Mouse (Mus musculus): Measurements from ENCODE around the gene Aldh3b2.

The Aldh3b2 gene

DNA sequence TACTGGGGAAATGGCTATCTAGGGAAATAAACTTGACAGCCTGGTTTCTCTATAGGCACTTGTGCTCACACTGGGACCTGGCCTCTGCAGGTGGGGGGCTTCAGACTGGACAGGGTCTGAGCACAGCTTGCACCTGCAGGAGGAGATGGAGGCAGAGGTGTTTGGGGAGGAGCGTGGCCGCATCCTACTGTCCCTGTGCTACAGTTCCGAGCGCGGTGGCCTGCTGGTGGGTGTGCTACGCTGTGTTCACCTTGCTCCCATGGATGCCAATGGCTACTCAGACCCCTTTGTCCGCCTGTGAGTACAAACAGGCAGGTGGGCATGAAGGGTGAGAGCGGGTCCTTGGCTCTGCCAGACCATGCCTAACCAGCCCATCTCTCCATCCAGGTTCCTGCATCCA, 33.8 kb downstream of the Aldh3b2 start:
- no peak for DNase-seq (ENCODE audit: low read depth in 1 of 2, low spot score in 2 of 2)

GRCm38 (mm10) chr19:4011086-4011485, 39.0 kb downstream of the Aldh3b2 start:
- no peak for DNase-seq (ENCODE audit: low read depth in 1 of 2, low spot score in 2 of 2)

DNA sequence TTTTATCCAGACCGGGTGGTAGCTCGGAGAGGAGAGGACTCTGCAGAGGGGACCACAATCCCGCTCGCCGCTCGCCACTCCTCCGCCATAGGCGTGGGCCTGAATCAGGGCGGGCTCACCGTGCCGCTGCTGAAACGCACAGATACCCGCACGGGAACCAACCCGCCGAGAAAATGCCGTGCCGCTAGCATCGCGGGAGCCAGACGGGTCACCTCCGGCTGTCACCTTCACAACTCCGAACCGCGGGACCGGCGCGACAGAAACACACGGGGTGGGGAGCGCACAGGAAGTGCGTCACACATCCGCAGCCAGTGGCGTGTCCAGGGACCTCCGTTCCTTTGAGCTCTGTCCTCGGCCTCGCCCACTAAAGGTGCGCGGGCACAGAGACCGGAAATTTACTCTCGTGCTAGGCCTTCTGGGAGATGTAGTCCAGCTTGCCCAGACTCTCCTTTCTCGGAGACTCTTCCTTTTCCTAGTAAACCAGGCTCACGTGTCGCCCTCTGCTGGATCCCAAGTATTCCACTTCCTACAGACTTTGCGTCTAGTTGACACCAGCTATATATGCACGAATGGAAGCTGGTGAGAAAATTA, 40.4 kb downstream of the Aldh3b2 start, which contains the start of gene Ndufv1:
Gene Ndufv1, minus strand, starts transcription at position 375 of the 591 bp plus-strand sequence.
- peak; percentile 87 to 92 for DNase-seq (ENCODE audit: low read depth in 1 of 2, low spot score in 2 of 2)

DNA sequence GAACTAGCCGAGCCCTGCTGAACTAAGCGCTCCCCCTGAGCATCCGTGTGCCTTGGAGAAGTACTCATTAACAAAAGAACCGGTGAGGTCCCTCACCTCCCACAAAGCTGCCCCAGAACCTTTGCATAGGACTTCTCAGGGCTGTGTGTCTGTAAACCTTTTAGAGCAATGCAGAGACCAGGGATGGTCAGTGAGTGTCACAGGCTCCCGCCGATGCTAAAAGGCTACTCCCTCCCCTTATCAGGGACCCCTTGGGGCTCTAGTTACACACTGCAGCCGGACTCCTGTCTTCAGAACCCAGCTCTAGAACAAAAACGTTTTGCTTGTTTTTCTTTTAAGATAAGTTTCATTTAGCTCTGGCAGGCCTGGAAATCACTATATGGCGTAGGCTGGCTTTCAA, 40.9 kb downstream of the Aldh3b2 start:
- DNase-seq (ENCODE audit: low read depth in 1 of 2, low spot score in 2 of 2) = no peak

DNA sequence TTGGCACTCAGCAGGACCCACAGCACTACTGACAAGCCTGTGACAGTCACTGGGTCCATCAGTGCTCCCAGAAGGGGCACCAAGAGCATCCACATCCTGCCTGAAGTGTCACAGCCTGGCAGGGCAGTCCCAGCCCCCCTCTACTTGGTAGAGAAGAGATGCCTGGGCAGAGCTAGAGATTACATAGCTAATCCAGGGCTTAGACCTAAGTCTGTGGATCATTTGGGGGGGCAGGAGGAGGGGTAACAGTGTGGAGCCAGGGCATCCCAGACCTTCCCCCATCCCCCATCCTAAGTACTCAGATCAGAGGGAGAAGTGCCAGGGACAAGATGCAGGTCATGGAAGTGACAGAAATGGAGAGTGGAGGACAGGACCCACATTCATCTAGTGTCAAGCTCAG, 42.7 kb downstream of the Aldh3b2 start:
- DNase-seq (ENCODE audit: low read depth in 1 of 2, low spot score in 2 of 2) = no peak

- DNase-seq (ENCODE audit: low read depth in 1 of 2, low spot score in 2 of 2) = no peak
Measured at GRCm38 (mm10) chr19:4015635-4016034, 43.5 kb downstream of the Aldh3b2 start.

DNA sequence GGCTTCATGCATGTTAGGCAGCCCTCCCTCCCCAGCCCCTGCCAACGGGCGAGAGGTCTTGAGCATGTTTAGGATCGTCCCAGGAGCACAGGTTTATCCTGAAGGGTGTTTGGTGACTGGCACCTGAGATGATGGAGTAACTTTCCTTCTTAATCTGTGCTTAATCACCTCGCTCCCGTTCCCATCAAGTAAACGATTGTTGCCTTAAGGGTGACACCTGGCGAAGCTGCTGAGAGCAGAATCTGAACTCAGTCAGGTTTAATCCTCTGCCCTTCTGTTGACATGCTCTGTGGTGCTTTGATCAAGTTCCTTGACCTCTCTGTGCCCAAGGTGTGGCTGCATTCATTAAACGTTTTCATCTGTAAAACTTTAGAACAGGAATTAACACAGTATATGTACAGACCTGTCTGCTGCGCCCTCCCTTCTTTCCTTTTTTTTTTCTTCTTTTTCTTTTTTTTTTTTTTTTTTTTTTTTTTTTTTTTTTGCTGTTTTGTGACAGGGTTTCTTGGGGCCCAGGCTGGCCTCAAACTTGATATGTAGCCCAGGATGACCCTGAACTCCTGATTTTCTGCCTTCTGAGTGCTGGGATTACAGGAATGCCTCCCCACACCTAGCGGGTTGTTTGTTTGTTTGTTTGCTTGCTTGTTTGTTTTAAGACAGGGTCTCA, 45.9 kb downstream of the Aldh3b2 start:
- no peak for DNase-seq (ENCODE audit: low read depth in 1 of 2, low spot score in 2 of 2)

DNA sequence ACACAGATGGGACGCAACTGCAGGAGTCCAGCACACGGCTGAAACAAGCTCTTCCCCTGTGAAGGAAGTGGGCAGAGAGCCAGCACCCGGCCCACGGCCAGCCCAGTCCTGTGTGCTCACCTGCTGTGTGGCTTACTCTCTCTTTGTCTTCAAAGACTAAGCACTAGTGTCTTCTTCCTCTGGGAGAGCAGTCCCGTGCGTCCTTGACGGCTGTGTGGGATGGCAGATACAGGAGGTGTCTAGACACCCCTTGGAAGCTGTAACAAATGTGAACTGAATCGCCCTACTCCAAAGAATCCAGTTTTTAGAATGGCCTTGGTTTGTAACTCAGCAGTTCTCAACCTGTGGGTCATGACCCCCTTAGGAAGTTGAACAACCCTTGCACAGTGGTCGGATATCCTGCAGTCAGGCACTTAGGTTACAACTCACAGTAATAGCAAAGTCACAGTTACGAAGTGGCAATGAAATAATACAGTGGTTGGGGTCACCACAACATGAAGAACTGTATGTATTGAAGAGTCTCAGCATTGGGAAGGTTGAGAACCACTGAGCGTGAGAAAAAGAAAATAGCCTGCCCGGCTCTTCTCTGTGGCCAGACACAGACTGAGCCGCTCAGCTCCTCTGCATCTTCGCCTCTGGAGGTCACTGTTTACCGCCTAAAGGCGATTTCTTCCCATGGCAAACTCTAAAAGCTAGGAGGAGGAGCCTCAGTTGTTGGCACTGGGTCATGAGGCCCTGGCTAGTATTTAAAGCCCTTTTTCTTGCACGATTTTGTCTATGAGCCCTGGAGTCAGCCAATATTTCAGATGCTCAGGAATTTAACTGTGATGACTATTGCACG, 46.8 kb downstream of the Aldh3b2 start:
- DNase-seq (ENCODE audit: low read depth in 1 of 2, low spot score in 2 of 2) = peak in 1 of 2 experiments; percentile 59

- DNase-seq (ENCODE audit: low read depth in 1 of 2, low spot score in 2 of 2) = no peak
Measured at GRCm38 (mm10) chr19:4023185-4023584, 51.1 kb downstream of the Aldh3b2 start.

GRCm38 (mm10) chr19:4027576-4027975, 55.4 kb downstream of the Aldh3b2 start:
- DNase-seq (ENCODE audit: low read depth in 1 of 2, low spot score in 2 of 2) = no peak
